Mouse (Mus musculus): ENCODE data around the gene Dnajc6.

DNA sequence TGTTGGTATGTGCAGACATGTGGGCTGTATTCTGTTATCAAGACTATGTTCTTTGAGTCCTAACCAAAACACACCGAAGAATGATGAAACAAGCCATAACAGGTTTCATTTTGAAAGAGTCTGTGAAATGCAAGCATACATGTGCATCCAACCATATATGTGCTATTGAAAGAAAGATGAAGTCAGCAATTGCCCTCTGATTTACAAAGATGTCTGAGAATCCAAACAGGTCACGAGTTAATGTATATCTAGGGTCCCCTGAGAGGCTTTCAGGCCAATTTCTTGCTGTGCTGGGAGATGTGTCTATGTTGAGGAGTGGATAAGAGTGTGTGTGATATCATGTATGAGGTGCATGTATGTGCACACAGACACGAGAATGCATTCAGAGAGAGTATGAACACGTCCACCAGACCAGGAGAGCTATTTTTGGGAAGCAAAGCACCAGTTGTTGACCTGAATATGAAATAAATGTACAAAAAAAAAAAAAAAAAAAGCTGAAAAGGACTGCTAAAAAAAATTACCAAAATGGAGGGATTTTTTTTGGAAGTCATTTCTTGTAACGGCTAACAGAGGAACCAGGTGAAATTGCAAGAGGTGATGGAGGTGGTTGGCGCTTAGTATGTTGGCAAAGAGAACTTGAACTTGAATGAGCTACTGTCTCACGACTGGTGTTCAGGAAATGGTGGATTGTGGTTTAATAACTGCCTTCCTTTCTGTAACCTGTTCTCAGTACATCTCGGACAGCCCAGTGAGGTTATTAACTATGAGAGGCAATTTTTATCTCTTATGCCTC, 13.9 kb downstream of the Dnajc6 start:
- TF ChIP-seq CTCF (IDR thresholded peaks at IDR 0.05; ENCODE audit: control insufficient read depth, insufficient read depth, insufficient replicate concordance, low read depth, low read length): no peak
- TF ChIP-seq POLR2A (IDR thresholded peaks at IDR 0.05; ENCODE audit: control insufficient read depth, low read depth, low read length): no peak

Data from testis, adult 2 months (tissue).